Mouse (Mus musculus) mammary gland, adult 2 months (tissue): ENCODE results near the gene Lgals9. TPM values are rescaled to one million over a fixed set of nuclear protein-coding genes. Genes with fewer than 3 reads are reported as not detected.

Experiments
- polyA plus RNA-seq: library from polyadenylated mRNA; depleted of rRNA; stranded (reverse); fragments of >200 nt; gene quantifications from 2 replicates; pipeline ENCODE4 v1.2.3, GENCODE M21; 2012; ENCODE audit warnings: low replicate concordance; rRNA removed

Lgals9 gene
- polyA plus RNA-seq, result 132 and 231 TPM in 2 replicates

GRCm38 (mm10) chr11:78984483-78985177 lies at the start of gene Lgals9:
TSS of gene Lgals9 (minus strand) at chr11:78984946.

GRCm38 (mm10) chr11:78920411-78920939 lies 64.3 kb downstream of the Lgals9 start, which contains the start of gene Nos2:
TSS of gene Nos2 (plus strand) at chr11:78920787.

Other genes starting within 250 kb of the Lgals9 start
- gene Ccnq, start 233.2 kb downstream of the Lgals9 start, polyA plus RNA-seq, result 42.8 and 60.6 TPM in 2 replicates
- gene Lyrm9, start 158.4 kb downstream of the Lgals9 start, polyA plus RNA-seq, result 14.0 and 17.1 TPM in 2 replicates
- gene Nos2, start 64.2 kb downstream of the Lgals9 start, polyA plus RNA-seq, result 5.1 and 6.0 TPM in 2 replicates
- 39.3 and 46.4 TPM in 2 replicates for gene Ksr1, start 161.5 kb upstream of the Lgals9 start, polyA plus RNA-seq